Mouse (Mus musculus) liver, postnatal 0 days (tissue): ENCODE data around the gene Rcbtb2.

ENCODE experiments used
- CTCF ChIP-seq: sonication (generic); IDR thresholded peaks from 2 replicates; pipeline ENCODE4 v1.5.1; 2016; ENCODE audit warnings: antibody characterized with exemption, low read depth
- EP300 ChIP-seq: IDR thresholded peaks from 2 replicates; pipeline ENCODE4 v1.6.1; 2016; ENCODE audit warnings: antibody characterized with exemption, low read depth, mild to moderate bottlenecking

GRCm38 (mm10) chr14:73176266-73176665 lies 53.4 kb downstream of the Rcbtb2 start:
- TF ChIP-seq CTCF (no peak), EP300 (no peak)
